Mouse (Mus musculus) bone marrow macrophage, adult 2 months (primary cell): ENCODE measurements around the gene Polk.

Source experiments
- CTCF ChIP-seq: IDR thresholded peaks from 2 replicates; pipeline ENCODE4 v1.5.1; 2012; ENCODE audit warnings: low read depth, mild to moderate bottlenecking, low read length, moderate library complexity
- POLR2A ChIP-seq: IDR thresholded peaks from 2 replicates; pipeline ENCODE4 v1.6.1; 2012; ENCODE audit warnings: mild to moderate bottlenecking, low read depth, low read length, borderline replicate concordance

GRCm38 (mm10) chr13:96458606-96459005, 83.8 kb downstream of the Polk start:
- TF ChIP-seq CTCF (no peak), POLR2A (no peak)
